ENCODE assay signal across 8 mouse cellular contexts in the genomic region with DNA sequence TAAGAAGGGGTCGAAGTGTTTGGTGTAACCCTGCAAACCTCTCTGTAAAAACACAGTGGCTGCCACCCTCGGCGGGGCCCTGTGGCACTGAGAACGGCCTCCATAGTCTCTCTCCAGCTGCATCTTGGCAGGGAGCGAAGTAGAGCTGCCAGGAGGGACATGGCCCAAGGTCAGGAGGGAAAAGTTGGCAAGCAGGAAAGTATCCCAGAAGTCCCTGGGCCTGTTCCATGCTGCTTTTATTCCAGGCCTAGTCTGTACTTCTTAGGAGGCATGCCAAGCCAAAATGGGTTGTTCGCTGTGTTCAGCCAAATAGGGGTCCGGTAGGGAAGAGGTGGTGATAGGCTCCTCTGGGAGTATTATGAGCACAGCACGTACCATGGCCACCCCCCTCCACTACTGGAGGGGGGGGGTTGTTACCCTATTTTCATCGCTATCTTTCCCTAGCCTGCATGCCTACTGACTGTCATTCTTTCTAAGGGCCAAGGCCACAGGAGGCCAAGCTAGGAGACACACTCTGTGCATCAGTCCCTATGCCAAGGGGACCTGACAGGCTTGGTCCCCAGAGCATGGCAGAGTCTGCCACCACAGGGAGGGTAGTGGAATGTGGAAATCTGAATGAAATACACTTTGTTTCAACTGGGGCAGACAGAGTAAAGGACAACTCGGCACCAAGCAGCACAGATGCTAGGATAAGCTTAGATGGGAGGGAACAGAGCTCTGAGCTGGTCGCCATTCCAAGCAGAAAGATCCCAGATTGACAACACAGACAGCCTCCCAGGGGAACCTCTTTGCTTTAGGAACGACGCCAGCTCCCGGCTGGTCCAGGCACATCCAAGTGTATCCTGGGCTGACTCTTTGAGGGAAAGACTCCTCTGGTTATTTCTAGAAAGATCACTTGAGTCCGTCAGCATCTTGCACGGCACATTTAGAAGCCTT.
DNase-seq lines count a peak whose midpoint lies in the region; ATAC-seq and TF ChIP-seq lines count a peak whose summit lies in the region.

No protein-coding gene starts in this region.

- no peak overlapping the region for H3K4me3 ChIP-seq in embryonic facial prominence, embryonic 15.5 days (replicated peaks)
- no peak overlapping the region for H3K4me3 ChIP-seq in limb, embryonic 11.5 days (ENCODE audit: low read depth, low read length)
- H3K4me3 ChIP-seq in midbrain, postnatal 0 days (ENCODE audit: low read depth, low read length), result no peak overlapping the region

- H3K27me3 ChIP-seq in embryonic facial prominence, embryonic 15.5 days, result no peaks in the 10 kb centered on the region
- H3K27me3 ChIP-seq in limb, embryonic 11.5 days (ENCODE audit: control insufficient read depth, insufficient read depth, low read length), result no peaks in the 10 kb centered on the region
- H3K27me3 ChIP-seq in midbrain, postnatal 0 days (ENCODE audit: insufficient read depth, low read length), result no peaks in the 10 kb centered on the region

- 0 out of 2 replicates have a peak overlapping the region, but pooled peaks have one; percentile 38 for H3K4me2 ChIP-seq in embryonic facial prominence, embryonic 15.5 days (replicated peaks)
- H3K4me2 ChIP-seq in limb, embryonic 11.5 days (ENCODE audit: low read depth, severe bottlenecking), result no peak overlapping the region
- H3K4me2 ChIP-seq in midbrain, postnatal 0 days (ENCODE audit: low read depth, low read length, poor library complexity, severe bottlenecking), result no peak overlapping the region

- no peak overlapping the region for H3K9ac ChIP-seq in embryonic facial prominence, embryonic 15.5 days
- peak overlapping the region; percentile 47 for H3K9ac ChIP-seq in limb, embryonic 11.5 days (ENCODE audit: low read length)
- no peak overlapping the region for H3K9ac ChIP-seq in midbrain, postnatal 0 days (replicated peaks; ENCODE audit: low read length, poor library complexity, severe bottlenecking)

- DNase-seq in cerebellum, adult 11 months, result peak; percentile 65
- DNase-seq in heart, adult 9 months (ENCODE audit: low spot score in 2 of 2), result peak; percentile 96 to 97
- DNase-seq in kidney, adult 8-10 months, result peak; percentile 90 to 95
- no peak for DNase-seq in limb, embryonic 11.5 days (ENCODE audit: low spot score)
- peak; percentile 97 for DNase-seq in midbrain, postnatal 0 days (ENCODE audit: low spot score)
- DNase-seq in urinary bladder, postnatal 10 days (ENCODE audit: low spot score), result peak; percentile 26

- no peaks in the 10 kb centered on the region for H3K9me3 ChIP-seq in embryonic facial prominence, embryonic 15.5 days (replicated peaks)
- H3K9me3 ChIP-seq in limb, embryonic 11.5 days (ENCODE audit: control insufficient read depth, low read length), result no peaks in the 10 kb centered on the region
- H3K9me3 ChIP-seq in midbrain, postnatal 0 days (ENCODE audit: low read length), result no peaks in the 10 kb centered on the region

- 22% methylated on average over 16 of the region's 16 CpGs for WGBS in embryonic facial prominence, embryonic 15.5 days
- 86% methylated on average over 16 of the region's 16 CpGs for WGBS in limb, embryonic 11.5 days
- 40% methylated on average over 16 of the region's 16 CpGs for WGBS in midbrain, postnatal 0 days

- TF ChIP-seq CTCF in midbrain, postnatal 0 days (IDR thresholded peaks at IDR 0.05), result no peak

- H3K27ac ChIP-seq in embryonic facial prominence, embryonic 15.5 days (replicated peaks), result peak overlapping the region; percentile 99
- H3K27ac ChIP-seq in limb, embryonic 11.5 days (replicated peaks; ENCODE audit: low read depth, low read length), result peak overlapping the region; percentile 97
- H3K27ac ChIP-seq in midbrain, postnatal 0 days (ENCODE audit: low read depth, low read length), result peak overlapping the region; percentile 93

- H3K36me3 ChIP-seq in embryonic facial prominence, embryonic 15.5 days, result no peaks in the 10 kb centered on the region
- no peaks in the 10 kb centered on the region for H3K36me3 ChIP-seq in limb, embryonic 11.5 days (ENCODE audit: control insufficient read depth, insufficient read depth, low read length)
- H3K36me3 ChIP-seq in midbrain, postnatal 0 days (ENCODE audit: insufficient read depth, low read length), result no peaks in the 10 kb centered on the region

- ATAC-seq in cerebellum, adult (ENCODE audit: insufficient number of reproducible peaks, low FRiP score, low TSS enrichment), result no peak
- peak; percentile 37 for ATAC-seq in embryonic facial prominence, embryonic 15.5 days (ENCODE audit: insufficient number of reproducible peaks, low FRiP score, low TSS enrichment, low read depth)
- no peak for ATAC-seq in limb, embryonic 11.5 days (ENCODE audit: insufficient number of reproducible peaks, low FRiP score, low TSS enrichment, low read depth)
- ATAC-seq in midbrain, postnatal 0 days (ENCODE audit: low FRiP score), result peak; percentile 68

- H3K4me1 ChIP-seq in embryonic facial prominence, embryonic 15.5 days, result peaks cover 69% of the 10 kb centered on the region
- H3K4me1 ChIP-seq in limb, embryonic 11.5 days (ENCODE audit: control insufficient read depth, insufficient read depth, low read length), result peaks cover 42% of the 10 kb centered on the region
- H3K4me1 ChIP-seq in midbrain, postnatal 0 days (ENCODE audit: insufficient read depth, low read length), result peaks cover 39% of the 10 kb centered on the region

Comparison
In these comparisons a context has a peak if more than half of its experiments do, and no peak if none do; other contexts are left out.
1. ATAC-seq: peak in embryonic facial prominence, embryonic 15.5 days (single experiment) and midbrain, postnatal 0 days (single experiment); none in cerebellum, adult (single experiment) and limb, embryonic 11.5 days (single experiment).
2. Peak in every context shown above with its lines, with median percentiles within 50 percentile points of each other: H3K27ac ChIP-seq.